Mouse (Mus musculus) midbrain, embryonic 14.5 days (tissue): ENCODE measurements around the gene Rnpep. TPM values are rescaled to one million over a fixed set of nuclear protein-coding genes. Genes with fewer than 3 reads are reported as not detected.
"Not testable (repeated sequence)": the region's sequence is repeated elsewhere in the genome, so short reads cannot be mapped to it uniquely, and the experiment has no call there.

Source experiments
- ATAC-seq: fragments of 200-750 bp; cut with Nextera tagmentation; 2 replicates; pipeline ENCODE4 v1.8.0; 2017; ENCODE audit warnings: moderate number of reproducible peaks, moderate library complexity; ENCODE audit not compliant: low FRiP score, low TSS enrichment
- DNase-seq: peaks from one replicate; pipeline ENCODE4 v3.0.0-alpha.2; 2015
- H3K27ac ChIP-seq: fragments of 300-500 bp; sonication (generic); replicated peaks from 2 replicates; pipeline ENCODE4 v1.5.1; 2014; ENCODE audit warnings: mild to moderate bottlenecking, low read depth, low read length, moderate library complexity
- H3K27me3 ChIP-seq: fragments of 300-500 bp; sonication (generic); 2 replicates; pipeline ENCODE4 v1.6.1; 2014; ENCODE audit warnings: low read length, control low read depth, mixed read lengths; ENCODE audit not compliant: control insufficient read depth, insufficient read depth
- H3K36me3 ChIP-seq: fragments of 300-500 bp; sonication (generic); 2 replicates; pipeline ENCODE4 v1.6.1; 2014; ENCODE audit warnings: low read length, control low read depth; ENCODE audit not compliant: control insufficient read depth, insufficient read depth
- H3K4me1 ChIP-seq: fragments of 300-500 bp; sonication (generic); 2 replicates; pipeline ENCODE4 v1.6.1; 2014; ENCODE audit warnings: mild to moderate bottlenecking, antibody characterized with exemption, low read length, control low read depth; ENCODE audit not compliant: control insufficient read depth, insufficient read depth
- H3K4me2 ChIP-seq: fragments of 300-500 bp; sonication (generic); 2 replicates; pipeline ENCODE4 v1.6.1; 2014; ENCODE audit warnings: mild to moderate bottlenecking, low read length, moderate library complexity
- H3K4me3 ChIP-seq: fragments of 300-500 bp; sonication (generic); replicated peaks from 2 replicates; pipeline ENCODE4 v1.5.1; 2014; ENCODE audit warnings: low read depth, low read length
- H3K9ac ChIP-seq: fragments of 300-500 bp; sonication (generic); replicated peaks from 2 replicates; pipeline ENCODE4 v1.6.1; 2014; ENCODE audit warnings: mild to moderate bottlenecking, low read length, moderate library complexity
- H3K9me3 ChIP-seq: fragments of 300-500 bp; sonication (generic); 2 replicates; pipeline ENCODE4 v1.6.1; 2016; ENCODE audit warnings: low read length, control low read depth, mixed read lengths; ENCODE audit not compliant: control insufficient read depth
- WGBS: fragments of 180-500 bp; shearing (Covaris S2); extraction: QIAGEN DNeasy Blood & Tissue Kit; methylation state at CpG from one replicate; pipeline ENCODE4 v1.1.7; 2014; 5-methylcytosine and 5-hydroxymethylcytosine counted together
- polyA plus RNA-seq: library from polyadenylated mRNA; unstranded; fragments of >200 nt; fragmentation: Nextera tagmentation; extraction: Ambion mirVana; gene quantifications from 2 replicates; pipeline ENCODE4 v1.2.1, GENCODE M21; 2014

Gene Rnpep
- polyA plus RNA-seq, 1 experiment from 2014 or later, result 91.6 TPM

GRCm38 (mm10) chr1:135250706-135251105 is 33.2 kb downstream of the Rnpep start:
- Histone ChIP-seq H3K27ac (no peak overlapping the region), H3K27me3 (no peaks in the 10 kb centered on the region), H3K9me3 (no peaks in the 10 kb centered on the region), H3K4me1 (no peaks in the 10 kb centered on the region), H3K4me3 (no peak overlapping the region), H3K4me2 (no peak overlapping the region), H3K9ac (no peak overlapping the region), H3K36me3 (no peaks in the 10 kb centered on the region)
- no peak for ATAC-seq
- 80% methylated on average over 2 of the region's 3 CpGs for WGBS
- DNase-seq, result no peak

DNA sequence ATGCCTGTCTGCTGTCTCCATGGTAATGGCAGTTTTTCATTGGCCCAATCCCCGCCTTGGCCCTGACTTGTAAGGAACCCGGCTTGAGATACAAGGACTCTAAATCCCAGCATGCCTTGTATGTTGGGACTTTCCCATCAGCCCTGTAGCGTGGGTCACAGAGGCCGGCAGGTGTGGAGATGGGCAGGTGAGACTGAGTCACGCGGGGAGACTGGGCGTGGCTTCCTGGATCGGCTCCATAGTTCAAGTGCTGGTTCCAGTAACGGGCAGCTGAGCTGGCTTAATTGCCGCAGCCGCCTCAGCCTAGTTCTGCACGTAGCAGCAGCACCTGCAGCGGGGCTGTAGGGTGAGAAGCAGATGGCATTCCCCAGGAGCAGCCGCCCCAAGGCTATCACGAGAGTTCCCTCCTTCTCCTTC is 35.4 kb downstream of the Rnpep start:
- Histone ChIP-seq H3K4me2 (peak overlapping the region; percentile 53), H3K4me1 (no peaks in the 10 kb centered on the region), H3K4me3 (peak overlapping the region; percentile 37), H3K9me3 (no peaks in the 10 kb centered on the region), H3K27me3 (no peaks in the 10 kb centered on the region), H3K9ac (peak overlapping the region; percentile 45), H3K27ac (0 out of 2 replicates have a peak overlapping the region, but pooled peaks have one; percentile 32), H3K36me3 (no peaks in the 10 kb centered on the region)
- ATAC-seq (peak; percentile 81), DNase-seq (peak; percentile 78)
- 7% methylated on average over 15 of the region's 15 CpGs for WGBS

DNA sequence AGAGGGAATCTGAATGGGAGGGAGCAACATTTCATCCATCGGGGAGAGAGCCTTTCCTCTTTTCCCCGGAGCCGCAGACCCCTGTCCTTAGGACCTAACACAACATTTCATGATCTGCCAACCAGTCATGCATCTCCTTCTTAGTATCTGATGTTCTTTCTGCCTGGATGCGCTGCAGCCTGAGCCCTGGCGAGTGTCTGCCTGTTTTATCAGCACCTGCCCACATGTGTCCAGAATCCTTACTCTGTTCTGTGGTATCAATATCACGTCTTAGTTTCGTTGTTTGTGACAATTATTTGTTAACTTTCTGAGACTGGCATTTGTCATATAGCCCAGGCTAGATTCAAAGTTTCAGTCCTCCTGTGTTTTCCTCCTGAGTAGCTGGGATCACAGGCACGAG is 39.9 kb downstream of the Rnpep start:
- Histone ChIP-seq H3K9me3 (no peaks in the 10 kb centered on the region), H3K9ac (no peak overlapping the region), H3K27me3 (no peaks in the 10 kb centered on the region), H3K27ac (no peak overlapping the region), H3K4me3 (no peak overlapping the region), H3K4me1 (no peaks in the 10 kb centered on the region), H3K36me3 (no peaks in the 10 kb centered on the region), H3K4me2 (no peak overlapping the region)
- DNase-seq, result no peak
- no peak for ATAC-seq
- 76% methylated on average over 8 of the region's 8 CpGs for WGBS

DNA sequence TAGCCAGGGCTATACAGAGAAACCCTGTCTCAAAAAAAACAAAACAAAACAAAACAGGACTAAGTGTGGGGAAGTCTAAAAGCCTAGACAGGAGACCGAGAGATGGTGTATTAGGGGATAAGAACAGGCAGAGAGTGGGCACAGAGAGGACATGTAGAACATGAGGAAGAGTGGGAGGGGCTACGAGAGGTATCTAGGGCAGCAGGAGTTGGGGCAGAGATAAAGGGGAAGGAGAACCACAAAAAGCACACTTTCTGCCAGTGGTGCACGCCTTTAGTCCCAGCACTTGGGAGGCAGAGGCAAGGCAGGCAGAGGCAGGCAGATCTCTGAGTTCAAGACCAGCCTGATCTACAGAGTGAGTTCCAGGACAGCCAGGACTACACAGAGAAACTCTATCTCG is 43.7 kb downstream of the Rnpep start:
- not testable (repeated sequence) for H3K4me2 ChIP-seq, DNase-seq, H3K4me1 ChIP-seq, H3K27me3 ChIP-seq, H3K9me3 ChIP-seq, ATAC-seq, H3K4me3 ChIP-seq, H3K27ac ChIP-seq, H3K36me3 ChIP-seq, H3K9ac ChIP-seq
- 89% methylated on average over 4 of the region's 4 CpGs for WGBS

- no peak overlapping the region for H3K4me3 ChIP-seq
- no peaks in the 10 kb centered on the region for H3K4me1 ChIP-seq
- H3K9ac ChIP-seq, result no peak overlapping the region
- no peaks in the 10 kb centered on the region for H3K27me3 ChIP-seq
- H3K27ac ChIP-seq, result no peak overlapping the region
- ATAC-seq (no peak), DNase-seq (no peak)
- H3K4me2 ChIP-seq, result no peak overlapping the region
- WGBS, result 65% methylated on average over 12 of the region's 12 CpGs
- no peaks in the 10 kb centered on the region for H3K9me3 ChIP-seq
- no peaks in the 10 kb centered on the region for H3K36me3 ChIP-seq
These were observed 46.6 kb downstream of the Rnpep start for GRCm38 (mm10) chr1:135237131-135237851.

GRCm38 (mm10) chr1:135234771-135235170 is 49.1 kb downstream of the Rnpep start:
- no peak for DNase-seq

DNA sequence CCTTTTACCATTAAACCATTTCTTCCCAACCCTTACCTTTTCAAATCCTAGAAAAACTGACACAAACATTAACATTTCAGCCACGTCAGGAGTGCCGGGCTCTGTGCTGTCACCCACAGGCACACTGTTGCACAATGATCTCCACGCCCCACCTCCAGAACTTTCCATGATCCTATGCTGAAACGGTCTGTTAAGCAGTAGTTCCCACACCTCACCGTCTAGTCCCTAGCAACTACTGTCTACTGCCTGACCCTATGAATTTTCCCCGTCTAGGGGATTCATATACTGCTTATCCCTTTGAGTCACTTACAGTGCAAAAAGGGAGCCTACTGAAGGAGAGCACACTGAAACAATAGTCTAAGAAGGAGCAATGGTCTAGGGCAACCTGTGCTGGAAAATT is 49.9 kb downstream of the Rnpep start:
- H3K4me3 ChIP-seq, result no peak overlapping the region
- DNase-seq (no peak), ATAC-seq (no peak)
- H3K9me3 ChIP-seq, result no peaks in the 10 kb centered on the region
- H3K27ac ChIP-seq, result no peak overlapping the region
- no peak overlapping the region for H3K9ac ChIP-seq
- no peaks in the 10 kb centered on the region for H3K36me3 ChIP-seq
- H3K27me3 ChIP-seq, result no peaks in the 10 kb centered on the region
- 90% methylated on average over 6 of the region's 6 CpGs for WGBS
- H3K4me2 ChIP-seq, result no peak overlapping the region
- H3K4me1 ChIP-seq, result no peaks in the 10 kb centered on the region

More at GRCm38 (mm10) chr1:135234771-135235170, 49.1 kb downstream of the Rnpep start:
- no peaks in the 10 kb centered on the region for H3K27me3 ChIP-seq
- no peak overlapping the region for H3K4me3 ChIP-seq
- no peak overlapping the region for H3K27ac ChIP-seq
- ATAC-seq, result no peak
- no peak overlapping the region for H3K9ac ChIP-seq
- H3K9me3 ChIP-seq, result no peaks in the 10 kb centered on the region
- 90% methylated on average over 12 of the region's 12 CpGs for WGBS
- H3K36me3 ChIP-seq, result no peaks in the 10 kb centered on the region
- H3K4me2 ChIP-seq, result no peak overlapping the region
- H3K4me1 ChIP-seq, result no peaks in the 10 kb centered on the region

GRCm38 (mm10) chr1:135231878-135232277 is 52.0 kb downstream of the Rnpep start:
- DNase-seq, H3K4me2 ChIP-seq, H3K27ac ChIP-seq, ATAC-seq, H3K4me3 ChIP-seq, H3K27me3 ChIP-seq, H3K36me3 ChIP-seq, H3K9me3 ChIP-seq, H3K9ac ChIP-seq, H3K4me1 ChIP-seq: not testable (repeated sequence)
- 81% methylated on average over 20 of the region's 20 CpGs for WGBS

- H3K4me3 ChIP-seq, result no peak overlapping the region
- H3K27me3 ChIP-seq, result no peaks in the 10 kb centered on the region
- no peak overlapping the region for H3K4me2 ChIP-seq
- 84% methylated on average over 13 of the region's 13 CpGs for WGBS
- no peak for ATAC-seq
- no peaks in the 10 kb centered on the region for H3K36me3 ChIP-seq
- no peaks in the 10 kb centered on the region for H3K4me1 ChIP-seq
- H3K9me3 ChIP-seq, result no peaks in the 10 kb centered on the region
- no peak overlapping the region for H3K9ac ChIP-seq
- H3K27ac ChIP-seq, result no peak overlapping the region
- no peak for DNase-seq
These were observed 56.4 kb downstream of the Rnpep start for GRCm38 (mm10) chr1:135227339-135227950.
